8 mouse cellular contexts compared by ENCODE assay signal in genomic region chr11:5788056-5789014, GRCm38 (mm10). TPM values are rescaled to one million over a fixed set of nuclear protein-coding genes. Genes with fewer than 3 reads are reported as not detected.
A peak's percentile ranks its signal among the peaks of the same experiment; 100 is the strongest.
DNase-seq lines count a peak whose midpoint lies in the region; ATAC-seq lines count a peak whose summit lies in the region.

TSS of gene Dbnl (plus strand) at chr11:5788488.

- WGBS in hindbrain, embryonic 15.5 days = under 1% methylated on average over 74 of the region's 74 CpGs

- no peaks in the 10 kb centered on the region for H3K27me3 ChIP-seq in hindbrain, embryonic 15.5 days

- H3K9me3 ChIP-seq in hindbrain, embryonic 15.5 days = no peaks in the 10 kb centered on the region

- H3K4me1 ChIP-seq in hindbrain, embryonic 15.5 days (replicated peaks) = peaks cover 26% of the 10 kb centered on the region

- H3K27ac ChIP-seq in hindbrain, embryonic 15.5 days (replicated peaks) = peak within 1 kb of the TSS; percentile 90

- ATAC-seq in hindbrain, embryonic 15.5 days (ENCODE audit: low FRiP score, low read depth) = peak; percentile 97

- peak within 1 kb of the TSS; percentile 82 for H3K9ac ChIP-seq in hindbrain, embryonic 15.5 days

- DNase-seq in T-cell, adult 2 months (ENCODE audit: low spot score) = peak; percentile 99
- DNase-seq in cerebellum, postnatal 36 days = peak; percentile 92 to 95
- DNase-seq in frontal cortex, postnatal 36 days (ENCODE audit: low spot score in 2 of 2) = peak; percentile 93 to 95
- DNase-seq in left cerebral cortex, adult 11 months (ENCODE audit: low spot score) = peak; percentile 91
- peak; percentile 98 for DNase-seq in lung, postnatal 4 days
- DNase-seq in retina, postnatal 7 days (ENCODE audit: low read depth, low spot score) = peak; percentile 90
- DNase-seq in urinary bladder, adult 2 months (ENCODE audit: low spot score) = peak; percentile 94

- peaks cover 14% of the 10 kb centered on the region for H3K36me3 ChIP-seq in hindbrain, embryonic 15.5 days

- peak within 1 kb of the TSS; percentile 78 for H3K4me2 ChIP-seq in hindbrain, embryonic 15.5 days

- H3K4me3 ChIP-seq in hindbrain, embryonic 15.5 days = peak within 1 kb of the TSS; percentile 73

RNA-seq across cellular contexts. Expression of gene Dbnl, which starts in this region (rescaled TPM):
- 134 and 139 TPM in 2 replicates for polyA plus RNA-seq in hindbrain, embryonic 15.5 days (2015; fragmentation: Nextera tagmentation; extraction: Ambion mirVana)
- polyA plus RNA-seq in urinary bladder, adult 2 months (2012; rRNA removed) = 97.5 and 103 TPM in 2 replicates

Comparison
In these comparisons a context has a peak if more than half of its experiments do, and no peak if none do; other contexts are left out.
1. Peak in every context shown above with its lines: DNase-seq, ATAC-seq, H3K4me3 ChIP-seq and H3K27ac ChIP-seq.